In the genomic region with DNA sequence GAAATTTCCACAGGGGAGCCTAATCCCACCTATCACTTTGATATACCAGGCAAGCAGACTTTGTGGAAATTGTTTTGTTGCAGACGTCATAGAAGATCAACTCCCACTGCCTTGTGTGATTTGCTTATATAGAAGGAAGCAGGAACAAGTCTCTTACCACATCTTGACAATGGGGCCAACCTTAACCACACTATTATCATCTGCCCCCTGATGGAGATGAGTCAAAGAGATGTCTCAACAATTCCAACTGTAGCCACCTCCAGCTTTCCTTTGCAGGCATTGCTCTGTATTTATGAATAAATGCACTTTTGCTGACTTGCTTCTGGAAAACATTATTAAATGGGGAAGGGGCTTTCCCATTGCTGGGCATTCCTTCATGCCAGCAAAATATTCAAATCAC, we compare ENCODE assay signal across 28 mouse cellular contexts. TPM values are rescaled to one million over a fixed set of nuclear protein-coding genes. Genes with fewer than 3 reads are reported as not detected.
DNase-seq lines count a peak whose midpoint lies in the region; ATAC-seq and TF ChIP-seq lines count a peak whose summit lies in the region.
"Had no signal": no experiment of that assay in that cellular context is flagged by ENCODE, and none has a peak within 500 bp of the region (broad histone marks: within the 10 kb centered on the region; RNA-seq: fewer than 3 reads in every experiment).

No protein-coding gene starts in this region.

- no peaks in the 10 kb centered on the region for H3K36me3 ChIP-seq in CH12.LX (replicated peaks in 1 of 2; ENCODE audit: control insufficient read depth in 1 of 2, insufficient read depth in 1 of 2, low read length in 1 of 2)
- H3K36me3 ChIP-seq: heart, embryonic 12.5 days; heart, embryonic 15.5 days; hindbrain, embryonic 10.5 days; hindbrain, embryonic 13.5 days had no signal

- H3K27me3 ChIP-seq in CH12.LX (replicated peaks): no peaks in the 10 kb centered on the region
- H3K27me3 ChIP-seq: heart, embryonic 12.5 days; hindbrain, embryonic 13.5 days had no signal

- dilution Hi-C loops in CH12.LX (cut with MboI; ENCODE audit: extremely low pct_ligation_motif_present, extremely low pct_unique_long_range_greater_than_20kb, low sequenced_read_pairs): no loop called here

- no peaks in the 10 kb centered on the region for H3K79me2 ChIP-seq in CH12.LX (replicated peaks; ENCODE audit: control insufficient read depth, extremely low read depth, insufficient read depth, poor library complexity, severe bottlenecking)

- no peaks in the 10 kb centered on the region for H3K9me3 ChIP-seq in CH12.LX (replicated peaks; ENCODE audit: low read length)
- H3K9me3 ChIP-seq: heart, embryonic 12.5 days; heart, embryonic 15.5 days; hindbrain, embryonic 10.5 days; hindbrain, embryonic 13.5 days had no signal

- no peak for TF ChIP-seq CTCF in CH12.LX (conservative IDR thresholded peaks at IDR 0.05 in 1 of 2, IDR thresholded peaks at IDR 0.05 in 1 of 2; ENCODE audit: low read depth in 2 of 2, low read length in 2 of 2)

- peak; percentile 46; the same call in 1 of the 2 replicates for ATAC-seq in granulocyte monocyte progenitor cell, adult 5-6 weeks (replicated peaks; ENCODE audit: poor library complexity, severe bottlenecking)
- no peak for ATAC-seq in activated CD4-positive, CD25-positive, alpha-beta regulatory T cell, adult 4 months
- ATAC-seq: CD4-positive, CD25-positive, alpha-beta regulatory T cell, adult 4 months; forebrain, embryonic 14.5 days; forebrain, postnatal 0 days; hindbrain, embryonic 16.5 days; intestine, embryonic 16.5 days; Patski had no signal

- H3K4me2 ChIP-seq in CH12.LX (ENCODE audit: insufficient read depth, low read depth, poor library complexity, severe bottlenecking): no peak overlapping the region
- H3K4me2 ChIP-seq: heart, embryonic 12.5 days; heart, embryonic 15.5 days; hindbrain, embryonic 13.5 days had no signal

- DNase-seq in 416B (ENCODE audit: low read depth) (peak; percentile 79), CH12.LX (ENCODE audit: extremely low read depth) (peak; percentile 77)
- no peak for DNase-seq in embryo, embryonic 10.5 days (ENCODE audit: low spot score)
- no peak for DNase-seq in gastrocnemius, postnatal 14 days
- DNase-seq: adrenal gland, adult 2 months; adrenal gland, postnatal 14 days; B cell, adult 2 months; cerebellum, adult 11 months; cerebellum, adult 2 months; cerebellum, adult 9-11 months; cerebellum, postnatal 25 days; forebrain, postnatal 0 days; gastrocnemius, adult 2 months; gastrocnemius, postnatal 25 days; heart, postnatal 10 days; heart, postnatal 36 days; kidney, adult 18-20 months had no signal

- no peak overlapping the region for H3K9ac ChIP-seq in CH12.LX (ENCODE audit: insufficient read depth, low read depth)
- H3K9ac ChIP-seq: forebrain, postnatal 0 days; heart, embryonic 12.5 days; heart, embryonic 15.5 days; hindbrain, embryonic 13.5 days had no signal

- no peak overlapping the region for H3K4me3 ChIP-seq in CH12.LX (replicated peaks in 1 of 3; ENCODE audit: low read depth in 2 of 3, low read length in 2 of 3, poor library complexity in 1 of 3)
- H3K4me3 ChIP-seq: gastrocnemius, adult 2 months; heart, embryonic 12.5 days; heart, embryonic 15.5 days; hindbrain, embryonic 10.5 days; hindbrain, embryonic 13.5 days had no signal

- no peak overlapping the region for H3K27ac ChIP-seq in CH12.LX (ENCODE audit: insufficient read depth, low read depth)
- H3K27ac ChIP-seq: gastrocnemius, adult 2 months; heart, embryonic 15.5 days; hindbrain, embryonic 10.5 days; hindbrain, embryonic 13.5 days had no signal

- in situ Hi-C loops in CH12.LX (cut with MboI; ENCODE audit: low pct_ligation_motif_present, low pct_unique_long_range_greater_than_20kb, low sequenced_read_pairs): loop anchor here (5.0 to 25.0 kb wide), 3 partner anchors 208 to 808 kb away; no protein-coding TSS in a partner anchor

- H3K4me1 ChIP-seq in CH12.LX (ENCODE audit: control insufficient read depth in 1 of 2, insufficient read depth in 2 of 2): peaks cover 10 to 46% of the 10 kb centered on the region in 2 experiments
- H3K4me1 ChIP-seq: heart, embryonic 12.5 days; heart, embryonic 15.5 days; hindbrain, embryonic 13.5 days had no signal

- no peak for TF ChIP-seq RAD21 in CH12.LX (IDR thresholded peaks at IDR 0.05; ENCODE audit: low read depth, low read length)

- TF ChIP-seq POLR2A in CH12.LX (IDR thresholded peaks at IDR 0.05; ENCODE audit: low read depth, low read length): no peak

- TF ChIP-seq EP300 in CH12.LX (IDR thresholded peaks at IDR 0.05; ENCODE audit: low read length): peak; percentile 74

- intact Hi-C loops in gastrocnemius, postnatal 14 days (cut with DNase I; ENCODE audit: low total_unique reads): no loop called here

TF ChIP-seq in CH12.LX, 34 proteins besides CTCF, POLR2A, EP300 and RAD21:
- peak; percentile 62; the same call in 1 of the 2 replicates for TF ChIP-seq JUND (conservative IDR thresholded peaks at IDR 0.05; ENCODE audit: low read depth, low read length)
- peak; percentile 71 for TF ChIP-seq ETS1 (conservative IDR thresholded peaks at IDR 0.05; ENCODE audit: low read depth, low read length)
- TF ChIP-seq ELF1 (IDR thresholded peaks at IDR 0.05; ENCODE audit: low read depth, low read length): 0 out of 2 replicates have a peak, but pooled peaks have one; percentile 10
- peak; percentile 23; the same call in 1 of the 2 replicates for TF ChIP-seq BHLHE40 (IDR thresholded peaks at IDR 0.05; ENCODE audit: low read depth, low read length)
- TF ChIP-seq RCOR1 (conservative IDR thresholded peaks at IDR 0.05; ENCODE audit: low read depth, low read length): no peak

RNA-seq across cellular contexts. Expression of a gene that starts 46.2 kb away (rescaled TPM):
- total RNA-seq in CH12.LX (2012; rRNA removed) (45.2 and 56.1 TPM in 2 replicates), CH12.LX (2014; rRNA removed) (72.8 and 77.1 TPM in 2 replicates)
- polyA plus RNA-seq in CH12.LX (2012; ENCODE audit: insufficient read length, low read depth): 61.1 and 68.0 TPM in 2 replicates
- total RNA-seq in granulocyte monocyte progenitor cell, adult 5-6 weeks (2014; fragmentation: Nextera tagmentation): 6.1 and 13.5 TPM in 2 replicates
- 39.6 and 42.0 TPM in 2 replicates for total RNA-seq in granulocyte monocyte progenitor cell, adult 5-6 weeks (2017)
- 1 to 10 TPM; 5.4 to 6.4 TPM for polyA plus RNA-seq in activated CD4-positive, CD25-positive, alpha-beta regulatory T cell, adult 4 months (2017; shearing (Covaris generic))
- 1 to 10 TPM in 1 of 2 experiments, under 1 TPM in 1; 0.80 to 1.1 TPM for total RNA-seq in gastrocnemius, postnatal 14 days (2021)

Comparison
In these comparisons a context has a peak if more than half of its experiments do, and no peak if none do; other contexts are left out.
1. DNase-seq: peak in 416B (single experiment) and CH12.LX (single experiment); none in embryo, embryonic 10.5 days (single experiment) and gastrocnemius, postnatal 14 days (single experiment).